Mouse (Mus musculus): ENCODE measurements at regions not wholly inside any gene's neighbourhood (a gene's known extent, or its start where the extent isn't known, plus 50 kb on each side); places are given as distances from the start of the nearest gene placed in this dataset.
"Not testable (repeated sequence)": the region's sequence is repeated elsewhere in the genome, so short reads cannot be mapped to it uniquely, and the experiment has no call there.

- DNase-seq, result no peak
Measured at GRCm38 (mm10) chr10:14333344-14333743, 212.1 kb downstream of the Adgrg6 start.

DNA sequence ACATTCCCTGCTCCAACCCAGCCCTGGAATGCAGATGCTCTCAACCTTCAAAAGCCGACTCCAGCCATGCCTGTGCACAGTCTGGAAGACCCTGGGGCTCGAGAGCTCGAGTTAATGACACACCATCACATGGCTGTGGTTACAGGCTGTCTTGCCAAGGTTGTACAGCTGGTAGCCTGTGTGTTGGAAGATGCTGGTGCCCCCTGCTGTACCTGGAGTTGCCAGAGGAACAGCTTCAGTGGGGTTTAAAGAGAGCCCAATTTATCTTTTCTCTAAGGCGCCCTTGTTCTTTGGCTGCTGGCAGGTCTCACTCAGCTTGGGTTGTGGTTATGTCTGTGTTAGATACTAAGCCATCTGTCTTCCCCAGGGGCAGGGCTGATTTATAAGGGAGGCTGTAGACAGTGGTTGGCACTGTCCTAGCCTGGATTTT is 212.8 kb downstream of the Adgrg6 start:
- DNase-seq, result no peak

- no peak for DNase-seq
Measured at GRCm38 (mm10) chr10:14328846-14329245, 216.6 kb downstream of the Adgrg6 start.

DNA sequence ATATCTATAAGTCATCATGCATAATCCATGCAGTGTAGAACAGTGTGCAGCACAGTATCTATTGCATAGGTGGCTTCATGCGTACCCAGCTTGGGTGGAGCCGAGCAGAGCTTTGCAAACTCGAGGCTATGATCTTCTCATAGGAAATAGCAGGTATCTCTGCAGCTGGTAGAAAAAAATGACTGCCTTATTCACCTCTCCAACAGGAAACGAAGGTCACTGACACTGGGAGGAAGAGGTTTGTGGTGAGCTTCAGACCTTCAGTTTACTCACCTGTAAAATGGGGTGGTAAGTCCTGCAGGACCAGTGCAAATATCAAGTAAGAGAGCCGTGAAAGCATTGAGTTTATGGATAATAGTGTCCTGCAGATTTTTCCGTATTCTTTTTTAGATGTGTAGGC is 219.2 kb downstream of the Adgrg6 start:
- no peak for DNase-seq

- DNase-seq, result peak; percentile 68 to 71
Measured at GRCm38 (mm10) chr10:14321503-14321902, 224.0 kb downstream of the Adgrg6 start.

DNA sequence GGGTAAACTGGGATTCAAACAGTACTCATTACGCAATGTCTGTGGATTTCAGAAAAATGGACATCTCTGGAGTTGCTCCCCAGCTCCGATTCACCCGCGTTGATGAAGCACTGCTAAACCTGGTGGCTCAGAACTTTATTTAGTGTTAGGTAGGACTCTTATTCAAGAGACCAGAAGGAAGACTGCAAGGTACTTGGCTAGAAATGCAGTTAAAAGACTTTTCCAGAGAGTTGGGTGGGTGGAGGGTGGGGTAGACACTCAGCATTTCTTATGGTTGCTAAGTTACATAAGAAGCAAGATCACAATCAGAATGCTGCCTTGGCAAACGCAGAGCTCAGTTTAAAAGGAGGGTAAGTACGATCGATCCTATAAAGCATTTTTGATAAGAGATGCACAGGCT is 230.2 kb downstream of the Adgrg6 start:
- DNase-seq, result no peak

DNA sequence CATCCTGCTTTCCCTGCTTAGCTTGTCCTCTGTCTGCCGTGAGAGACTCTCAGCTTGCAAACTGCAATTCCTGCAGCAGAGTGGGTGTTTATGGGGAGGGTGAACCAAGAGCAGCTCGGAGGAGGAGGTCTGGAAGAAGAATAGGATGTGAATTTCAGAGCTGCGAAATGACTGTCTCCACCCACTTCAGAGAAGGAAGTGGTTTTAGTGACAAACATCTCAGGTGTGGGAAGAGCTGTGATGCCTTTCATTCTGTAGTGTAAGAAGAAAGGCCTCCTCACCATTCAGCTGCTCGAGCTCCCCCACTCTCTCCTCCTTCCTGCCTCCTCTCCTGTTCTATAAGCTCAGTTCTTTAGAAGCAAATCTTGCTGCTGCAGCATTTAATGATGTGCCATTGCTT is 230.9 kb downstream of the Adgrg6 start:
- DNase-seq, result no peak

DNA sequence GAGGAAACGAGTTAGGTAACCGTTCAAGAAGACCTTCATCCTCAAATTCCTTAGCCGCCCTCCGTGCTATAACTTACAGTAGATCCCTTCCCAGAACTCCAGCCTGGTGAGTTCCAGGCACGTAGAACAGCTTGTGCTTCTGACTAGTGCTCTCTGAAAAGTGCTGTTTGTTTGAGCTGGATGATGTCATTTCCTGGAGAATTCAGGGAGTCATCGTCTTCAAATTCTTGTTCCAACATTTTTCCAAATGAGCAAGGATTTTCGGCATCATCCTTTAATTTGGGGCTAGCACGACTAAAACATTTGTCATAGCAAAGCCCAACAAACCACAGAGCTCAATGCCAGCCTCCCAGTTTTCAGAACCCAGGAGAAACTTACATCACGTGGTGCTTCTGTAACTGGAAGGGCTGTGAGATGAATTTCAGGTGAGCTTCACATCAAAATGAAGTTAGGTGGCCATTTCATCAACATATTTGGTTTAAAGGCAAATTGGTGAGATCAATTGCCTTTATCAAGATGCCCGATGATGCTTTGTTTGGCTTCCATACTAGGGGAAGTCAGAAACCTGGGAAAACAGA is 231.4 kb downstream of the Adgrg6 start:
- DNase-seq, result no peak

GRCm38 (mm10) chr10:14312959-14313358 is 232.5 kb downstream of the Adgrg6 start:
- DNase-seq, result no peak

DNA sequence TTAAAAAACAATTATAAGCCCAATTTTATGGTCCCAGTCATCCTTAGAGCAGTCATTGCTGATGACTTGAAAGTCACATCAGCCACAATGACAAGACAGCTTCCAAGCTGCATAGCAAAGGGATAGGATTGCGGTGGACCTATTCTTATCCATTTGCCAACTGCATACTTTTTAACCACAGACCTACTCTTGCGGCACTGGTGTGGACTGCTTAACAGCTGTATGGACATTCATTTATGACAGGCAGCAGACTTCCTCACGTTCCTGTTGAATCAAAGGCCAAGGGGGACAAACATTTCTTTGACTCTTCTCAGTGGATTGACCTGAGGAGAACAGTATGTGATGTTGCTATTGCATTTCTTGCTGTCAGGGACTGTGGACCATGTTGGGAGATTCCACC is 233.5 kb downstream of the Adgrg6 start:
- no peak for DNase-seq

- no peak for DNase-seq
Measured at GRCm38 (mm10) chr10:14306811-14307210, 238.6 kb downstream of the Adgrg6 start.

- DNase-seq, result peak; percentile 7 to 45
Measured at GRCm38 (mm10) chr10:14303476-14303875, 242.0 kb downstream of the Adgrg6 start.

DNA sequence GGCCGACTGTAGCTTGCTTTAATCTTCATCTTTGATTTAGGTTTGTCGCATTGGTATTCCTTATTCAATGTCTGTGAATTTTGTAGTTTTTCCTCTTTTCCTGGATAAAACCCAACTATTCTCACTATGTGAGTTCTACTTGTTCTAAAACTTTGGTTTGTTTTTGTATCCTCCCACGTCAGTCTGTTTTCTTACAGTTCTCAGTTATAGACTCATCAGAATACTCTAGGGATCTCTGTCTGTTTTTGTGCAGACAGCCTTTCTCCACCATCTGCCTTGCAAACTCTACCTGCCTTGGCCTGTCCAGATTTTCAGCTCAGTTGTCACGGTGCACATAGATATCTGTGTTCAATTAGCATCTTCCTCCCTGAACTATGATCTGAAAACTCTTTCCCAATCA is 249.3 kb downstream of the Adgrg6 start:
- no peak for DNase-seq

GRCm38 (mm10) chr10:14292701-14293100 is 252.8 kb downstream of the Adgrg6 start:
- DNase-seq, result not testable (repeated sequence)

DNA sequence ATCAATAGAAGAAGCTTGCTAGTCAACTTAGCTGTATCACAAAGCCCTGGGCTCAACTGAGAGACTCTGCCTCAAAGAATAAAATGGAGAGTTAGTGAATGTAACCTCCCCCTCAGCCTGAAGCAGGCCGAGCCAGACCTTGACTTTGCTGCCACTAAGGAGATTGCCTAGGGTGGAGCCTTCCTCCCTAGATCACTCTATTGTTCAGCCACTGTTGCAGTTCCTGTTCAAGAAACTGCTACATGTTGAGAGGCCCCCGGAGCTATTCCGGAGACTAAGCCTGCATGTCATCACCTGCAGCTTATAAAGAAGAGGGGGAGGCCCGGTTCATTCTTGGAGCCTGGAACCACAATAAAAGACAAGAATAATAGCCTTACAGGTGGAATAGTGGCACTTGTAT is 257.9 kb downstream of the Adgrg6 start:
- DNase-seq, result no peak

DNA sequence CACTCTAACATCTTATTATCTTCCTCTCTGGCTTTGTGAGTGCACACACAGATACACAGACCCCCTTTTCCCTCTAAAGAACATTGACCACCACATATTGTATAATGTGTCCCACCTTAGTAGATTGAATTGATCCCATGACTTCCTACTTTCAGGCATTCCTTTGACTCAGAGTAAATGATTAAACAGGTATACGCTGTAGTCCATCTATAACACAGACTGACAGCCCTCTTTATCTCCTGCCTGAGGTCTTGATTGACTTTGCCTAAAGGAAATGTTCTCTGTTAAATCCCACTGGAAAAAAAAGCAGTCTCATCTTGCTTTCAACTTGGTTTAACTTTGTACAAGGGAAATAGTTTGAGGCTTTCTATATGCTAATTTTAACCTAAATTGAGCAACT is 268.8 kb downstream of the Adgrg6 start:
- no peak for DNase-seq

DNA sequence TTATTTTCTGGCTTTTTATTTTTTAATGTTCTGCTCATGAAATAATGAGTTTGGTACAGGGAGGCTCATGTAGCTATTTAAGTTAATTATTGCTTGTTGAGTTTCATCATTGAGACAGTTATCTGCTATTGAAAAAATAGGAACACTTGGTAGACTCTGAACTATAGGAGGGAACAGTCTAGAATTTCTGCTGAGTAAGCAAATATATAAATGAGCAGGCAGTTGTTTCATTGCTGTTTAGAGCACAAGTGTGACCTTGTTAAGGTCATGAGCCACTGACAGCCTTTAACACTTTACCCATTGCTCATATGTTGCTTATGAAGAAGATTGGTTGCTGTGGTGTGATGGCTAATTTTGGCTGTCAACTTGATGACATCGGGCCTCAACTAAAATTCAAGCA is 270.0 kb downstream of the Adgrg6 start:
- DNase-seq, result no peak

GRCm38 (mm10) chr10:14270008-14270407 is 275.5 kb downstream of the Adgrg6 start:
- no peak for DNase-seq

GRCm38 (mm10) chr10:14267641-14268040 is 277.8 kb downstream of the Adgrg6 start:
- DNase-seq, result no peak

DNA sequence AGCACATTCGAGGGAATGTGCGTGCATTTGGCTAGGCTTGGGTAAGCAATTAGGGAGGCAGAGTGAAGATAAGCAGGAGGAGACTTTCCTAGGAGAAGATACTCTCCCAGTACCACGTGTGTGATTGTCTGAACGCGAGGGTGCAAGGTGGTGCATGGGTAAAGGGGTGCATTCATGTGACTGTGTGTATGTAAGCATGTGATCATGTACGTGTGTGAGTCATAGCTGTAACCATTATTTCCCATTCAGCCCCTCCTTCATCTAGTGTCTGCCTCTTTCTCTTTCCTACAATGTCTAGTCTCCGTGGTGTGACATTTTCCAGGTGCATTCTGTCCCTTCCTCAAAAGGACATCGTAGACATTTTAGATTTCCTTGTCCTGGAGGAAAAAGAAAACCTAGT is 273.8 kb downstream of the Hivep2 start:
- DNase-seq, result no peak

DNA sequence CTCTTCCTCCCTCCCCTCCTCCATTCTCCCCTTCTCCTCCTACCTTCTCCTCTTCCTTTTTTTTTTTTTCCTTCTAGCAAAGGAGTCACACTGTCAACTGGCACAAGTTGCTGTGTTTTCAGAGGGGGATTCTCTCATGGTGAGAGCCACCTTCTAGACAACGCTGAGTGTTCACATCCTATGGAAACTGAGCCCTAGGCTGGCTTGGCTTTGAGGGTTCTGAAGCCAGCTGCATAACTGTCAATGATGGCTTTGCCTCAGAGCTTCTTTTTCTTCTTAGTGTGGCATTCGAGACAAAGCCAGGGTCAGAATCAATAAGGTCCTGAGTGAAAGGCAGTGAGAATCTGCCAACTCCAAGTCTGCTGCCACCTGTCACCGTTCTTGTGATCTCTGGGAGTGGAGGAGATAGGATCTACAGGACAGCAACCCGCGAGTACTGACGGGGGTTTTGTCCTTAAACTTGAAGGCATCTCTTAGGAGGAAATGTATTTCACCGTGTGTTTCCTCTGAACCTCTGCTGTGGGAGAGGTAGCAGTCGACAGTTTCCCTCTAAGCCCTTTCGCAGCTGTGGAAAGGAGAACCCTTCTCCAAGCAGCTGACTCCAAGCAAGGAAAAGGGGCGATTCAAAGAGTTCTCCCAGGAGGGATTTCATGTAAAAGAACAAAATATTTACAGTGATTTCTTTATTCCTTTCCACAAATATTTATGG is 269.2 kb downstream of the Hivep2 start:
- DNase-seq, result no peak

- no peak for DNase-seq
Measured at GRCm38 (mm10) chr10:14234005-14234602, 268.2 kb downstream of the Hivep2 start.

DNA sequence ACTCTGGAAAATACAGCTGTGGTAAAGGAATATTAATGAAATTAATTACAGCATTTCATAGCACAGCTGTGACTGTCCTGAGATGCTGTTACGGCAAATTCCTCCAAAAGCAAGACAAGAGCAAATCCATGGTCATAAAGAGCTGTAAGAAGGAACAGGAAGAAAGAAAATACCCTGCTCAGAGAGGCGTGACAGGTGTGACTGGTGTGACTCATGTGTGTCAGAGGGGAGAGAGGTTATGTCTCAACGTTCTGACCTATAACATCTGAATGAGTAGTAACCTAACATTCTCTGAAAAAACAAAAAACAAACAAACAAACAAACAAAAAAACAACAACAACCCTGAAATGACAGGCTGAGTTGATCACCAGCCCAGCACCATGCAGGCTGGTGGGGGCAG is 267.5 kb downstream of the Hivep2 start:
- DNase-seq, result no peak

- DNase-seq, result no peak
Measured at GRCm38 (mm10) chr10:14231464-14231863, 265.6 kb downstream of the Hivep2 start.
